Mouse (Mus musculus) hindbrain, postnatal 0 days (tissue): ENCODE data around the gene Mlh3. TPM values are rescaled to one million over a fixed set of nuclear protein-coding genes. Genes with fewer than 3 reads are reported as not detected.
A peak's percentile ranks its signal among the peaks of the same experiment; 100 is the strongest.
"Not testable (repeated sequence)": the region's sequence is repeated elsewhere in the genome, so short reads cannot be mapped to it uniquely, and the experiment has no call there.

Experiments used
- ATAC-seq: fragments of 200-750 bp; cut with Nextera tagmentation; 2 replicates; pipeline ENCODE4 v1.8.0; 2017; ENCODE audit warnings: mild to moderate bottlenecking, moderate TSS enrichment, moderate library complexity
- DNase-seq: peaks from one replicate; pipeline ENCODE4 v3.0.0-alpha.2; 2015; ENCODE audit warnings: low spot score
- H3K27ac ChIP-seq: fragments of 300-500 bp; sonication (generic); 2 replicates; pipeline ENCODE4 v1.5.1; 2014; ENCODE audit warnings: mild to moderate bottlenecking
- H3K27me3 ChIP-seq: fragments of 300-500 bp; sonication (generic); 2 replicates; pipeline ENCODE4 v1.6.1; 2014; ENCODE audit warnings: low read length, mixed read lengths; ENCODE audit not compliant: insufficient read depth
- H3K36me3 ChIP-seq: fragments of 300-500 bp; sonication (generic); 2 replicates; pipeline ENCODE4 v1.6.1; 2014; ENCODE audit warnings: low read length, mixed read lengths; ENCODE audit not compliant: insufficient read depth
- H3K4me1 ChIP-seq: fragments of 300-500 bp; sonication (generic); 2 replicates; pipeline ENCODE4 v1.6.1; 2014; ENCODE audit warnings: antibody characterized with exemption, low read length, mixed read lengths; ENCODE audit not compliant: insufficient read depth
- H3K4me2 ChIP-seq: fragments of 300-500 bp; sonication (generic); 2 replicates; pipeline ENCODE4 v1.6.1; 2014; ENCODE audit warnings: low read depth, mild to moderate bottlenecking, low read length, moderate library complexity, mixed read lengths
- H3K4me3 ChIP-seq: fragments of 300-500 bp; sonication (generic); 2 replicates; pipeline ENCODE4 v1.5.1; 2014; ENCODE audit warnings: low read length
- H3K9ac ChIP-seq: fragments of 300-500 bp; sonication (generic); replicated peaks from 2 replicates; pipeline ENCODE4 v1.6.1; 2014; ENCODE audit warnings: mild to moderate bottlenecking, low read length, moderate library complexity, mixed read lengths
- H3K9me3 ChIP-seq: fragments of 300-500 bp; sonication (generic); 2 replicates; pipeline ENCODE4 v1.6.1; 2016; ENCODE audit warnings: low read length, mixed read lengths
- CTCF ChIP-seq: IDR thresholded peaks from 2 replicates; pipeline ENCODE4 v1.5.1; 2016; ENCODE audit warnings: antibody characterized with exemption, control low read depth, low read depth
- WGBS: fragments of 180-500 bp; shearing (Covaris S2); extraction: QIAGEN DNeasy Blood & Tissue Kit; methylation state at CpG from one replicate; pipeline ENCODE4 v1.1.7; 2014; 5-methylcytosine and 5-hydroxymethylcytosine counted together
- polyA plus RNA-seq: library from polyadenylated mRNA; unstranded; fragments of >200 nt; fragmentation: Nextera tagmentation; extraction: Ambion mirVana; gene quantifications from 2 replicates; pipeline ENCODE4 v1.2.1, GENCODE M21; 2015
- total RNA-seq: library from RNA; depleted of rRNA; stranded (reverse); fragments of >200 nt; gene quantifications from 2 replicates; pipeline ENCODE4 v1.2.3, GENCODE M21; 2014

Gene Mlh3
- total and polyA plus RNA-seq, 2 experiments from 2014 or later, result 4.9 to 5.5 TPM

GRCm38 (mm10) chr12:85289157-85290000, 19.0 kb upstream of the Mlh3 start:
- 52% methylated on average over 24 of the region's 24 CpGs for WGBS
- peak overlapping the region; percentile 44 for H3K4me3 ChIP-seq
- ATAC-seq (0 out of 2 replicates have a peak, but pooled peaks have one; percentile 3), DNase-seq (peak; percentile 34)
- no peaks in the 10 kb centered on the region for H3K27me3 ChIP-seq
- peak overlapping the region; percentile 91 for H3K4me2 ChIP-seq
- no peaks in the 10 kb centered on the region for H3K4me1 ChIP-seq
- peak overlapping the region; percentile 35; the same call in 1 of the 2 replicates for H3K9ac ChIP-seq
- H3K9me3 ChIP-seq, result peaks cover 2% of the 10 kb centered on the region
- no peak for TF ChIP-seq CTCF
- H3K36me3 ChIP-seq, result no peaks in the 10 kb centered on the region
- H3K27ac ChIP-seq, result peak overlapping the region; percentile 11; the same call in 1 of the 2 replicates

GRCm38 (mm10) chr12:85288486-85289156, 18.2 kb upstream of the Mlh3 start, which contains the start of gene Zc2hc1c:
Gene Zc2hc1c, plus strand, starts transcription at chr12:85288591.
- H3K4me2 ChIP-seq, result peak within 1 kb of the TSS; percentile 91
- peak within 1 kb of the TSS; percentile 40; the same call in 1 of the 2 replicates for H3K9ac ChIP-seq
- no peaks in the 10 kb centered on the region for H3K4me1 ChIP-seq
- no peaks in the 10 kb centered on the region for H3K9me3 ChIP-seq
- H3K4me3 ChIP-seq, result peak within 1 kb of the TSS; percentile 44
- H3K36me3 ChIP-seq, result no peaks in the 10 kb centered on the region
- DNase-seq (peak; percentile 94), ATAC-seq (peak; percentile 90)
- H3K27me3 ChIP-seq, result no peaks in the 10 kb centered on the region
- 2% methylated on average over 31 of the region's 31 CpGs for WGBS
- H3K27ac ChIP-seq, result peak within 1 kb of the TSS; percentile 11; the same call in 1 of the 2 replicates
- no peak for TF ChIP-seq CTCF

- TF ChIP-seq CTCF, result no peak
- DNase-seq (no peak), ATAC-seq (peak; percentile 41)
- Histone ChIP-seq H3K4me2 (peak within 1 kb of the TSS; percentile 91), H3K4me3 (peak within 1 kb of the TSS; percentile 44), H3K9me3 (no peaks in the 10 kb centered on the region), H3K27ac (peak within 1 kb of the TSS; percentile 11; the same call in 1 of the 2 replicates), H3K9ac (peak within 1 kb of the TSS; percentile 40; the same call in 1 of the 2 replicates), H3K27me3 (no peaks in the 10 kb centered on the region), H3K36me3 (no peaks in the 10 kb centered on the region), H3K4me1 (no peaks in the 10 kb centered on the region)
- WGBS, result 10% methylated on average over 21 of the region's 21 CpGs
These were observed 17.5 kb upstream of the Mlh3 start, which contains the start of gene Acyp1 for GRCm38 (mm10) chr12:85287809-85288485. Gene Acyp1, minus strand, starts transcription at chr12:85288438.

- TF ChIP-seq CTCF, result peak; percentile 79
- Histone ChIP-seq H3K27me3 (no peaks in the 10 kb centered on the region), H3K4me2 (no peak overlapping the region), H3K36me3 (no peaks in the 10 kb centered on the region), H3K9me3 (no peaks in the 10 kb centered on the region), H3K4me3 (no peak overlapping the region), H3K4me1 (no peaks in the 10 kb centered on the region), H3K9ac (no peak overlapping the region), H3K27ac (no peak overlapping the region)
- peak; percentile 58 for DNase-seq
- WGBS, result 28% methylated on average over 3 of the region's 5 CpGs
- ATAC-seq, result no peak
These were observed 16.5 kb upstream of the Mlh3 start for GRCm38 (mm10) chr12:85286941-85287340.

GRCm38 (mm10) chr12:85284996-85285395, 14.6 kb upstream of the Mlh3 start:
- ATAC-seq (no peak), DNase-seq (no peak)
- Histone ChIP-seq H3K36me3 (no peaks in the 10 kb centered on the region), H3K27ac (no peak overlapping the region), H3K4me1 (no peaks in the 10 kb centered on the region), H3K4me3 (no peak overlapping the region), H3K9ac (no peak overlapping the region), H3K27me3 (no peaks in the 10 kb centered on the region), H3K9me3 (no peaks in the 10 kb centered on the region), H3K4me2 (no peak overlapping the region)
- 93% methylated on average over 4 of the region's 4 CpGs for WGBS
- no peak for TF ChIP-seq CTCF

- H3K9me3 ChIP-seq, result no peaks in the 10 kb centered on the region
- no peak for TF ChIP-seq CTCF
- no peak overlapping the region for H3K9ac ChIP-seq
- H3K27ac ChIP-seq, result no peak overlapping the region
- H3K4me2 ChIP-seq, result no peak overlapping the region
- H3K27me3 ChIP-seq, result no peaks in the 10 kb centered on the region
- WGBS, result 69% methylated on average over 8 of the region's 8 CpGs
- no peak for ATAC-seq
- DNase-seq, result no peak
- no peaks in the 10 kb centered on the region for H3K4me1 ChIP-seq
- H3K36me3 ChIP-seq, result no peaks in the 10 kb centered on the region
- H3K4me3 ChIP-seq, result no peak overlapping the region
These were observed 13.9 kb upstream of the Mlh3 start for GRCm38 (mm10) chr12:85284331-85284730.

- H3K9ac ChIP-seq, H3K4me3 ChIP-seq, DNase-seq, H3K4me2 ChIP-seq, H3K27me3 ChIP-seq, H3K36me3 ChIP-seq, H3K27ac ChIP-seq, H3K4me1 ChIP-seq, H3K9me3 ChIP-seq, ATAC-seq: not testable (repeated sequence)
- WGBS, result 89% methylated on average over 1 of the region's 4 CpGs
These were observed 11.4 kb upstream of the Mlh3 start for GRCm38 (mm10) chr12:85281756-85282155.
